Mouse (Mus musculus) skeletal muscle tissue, adult 2 months (tissue): ENCODE results near the gene Laptm5.

Experiments used
- DNase-seq: peaks from one replicate; pipeline ENCODE4 v3.0.0-alpha.2; 2012; ENCODE audit warnings: low read depth, low spot score

Laptm5 gene

GRCm38 (mm10) chr4:130919750-130920356 is 6.9 kb downstream of the Laptm5 start:
- no peak for DNase-seq

DNA sequence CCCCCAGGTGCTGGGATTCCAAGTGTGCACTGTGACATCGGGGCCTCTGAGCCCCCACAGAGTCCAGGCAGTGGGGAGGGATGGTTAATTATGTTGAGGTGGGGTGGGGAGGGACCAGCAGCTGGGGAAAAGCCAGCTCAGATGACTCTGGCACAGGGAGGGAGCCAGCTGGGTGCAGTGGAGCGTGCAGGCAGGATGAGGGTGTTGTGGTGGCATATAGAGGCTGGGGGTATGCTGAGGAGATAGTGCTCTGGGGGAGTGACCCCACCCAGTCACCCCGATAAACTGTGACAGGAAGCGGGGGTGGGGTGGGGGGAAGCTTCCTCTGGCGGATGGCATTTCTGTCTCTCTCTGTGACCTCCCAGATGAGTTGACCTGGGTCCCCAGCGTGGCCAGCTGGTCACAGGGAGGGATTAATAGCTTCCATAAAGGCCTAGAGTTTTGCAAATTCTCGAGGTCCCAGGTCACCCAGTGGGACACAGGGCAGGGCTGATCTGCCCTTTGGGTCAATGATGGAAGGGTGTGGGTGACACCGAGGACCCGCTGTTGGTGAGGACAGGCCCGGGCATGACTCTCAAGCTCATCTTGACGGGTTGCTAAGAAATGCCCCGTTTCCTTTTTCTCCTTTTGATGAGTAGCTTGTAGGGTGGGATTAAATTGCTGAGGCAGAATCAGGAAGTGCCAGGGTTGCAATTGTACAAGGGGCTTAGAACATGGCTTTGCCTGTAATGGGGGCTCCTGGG is 8.2 kb downstream of the Laptm5 start:
- DNase-seq: no peak

DNA sequence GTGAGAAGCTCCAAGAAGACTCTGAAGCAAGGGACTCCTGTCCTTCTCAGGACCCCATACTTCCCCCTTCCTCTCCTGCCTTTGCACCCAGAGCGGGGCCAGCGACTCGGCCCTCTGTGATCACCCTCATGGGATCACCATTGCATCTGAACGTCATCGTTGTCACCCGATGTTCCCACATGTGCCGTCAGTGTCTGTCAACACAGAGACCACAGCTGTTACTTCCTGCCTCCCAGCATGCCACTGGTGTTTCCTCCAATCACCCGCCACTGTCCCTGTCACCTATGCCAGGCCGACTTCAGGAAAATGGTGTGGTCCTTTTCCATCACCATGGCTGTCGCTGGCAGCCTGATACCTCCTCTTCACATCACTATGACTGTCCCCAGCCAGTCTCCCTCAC is 9.1 kb downstream of the Laptm5 start:
- no peak for DNase-seq

- no peak for DNase-seq
These were observed 13.3 kb downstream of the Laptm5 start for GRCm38 (mm10) chr4:130926274-130926673.

DNA sequence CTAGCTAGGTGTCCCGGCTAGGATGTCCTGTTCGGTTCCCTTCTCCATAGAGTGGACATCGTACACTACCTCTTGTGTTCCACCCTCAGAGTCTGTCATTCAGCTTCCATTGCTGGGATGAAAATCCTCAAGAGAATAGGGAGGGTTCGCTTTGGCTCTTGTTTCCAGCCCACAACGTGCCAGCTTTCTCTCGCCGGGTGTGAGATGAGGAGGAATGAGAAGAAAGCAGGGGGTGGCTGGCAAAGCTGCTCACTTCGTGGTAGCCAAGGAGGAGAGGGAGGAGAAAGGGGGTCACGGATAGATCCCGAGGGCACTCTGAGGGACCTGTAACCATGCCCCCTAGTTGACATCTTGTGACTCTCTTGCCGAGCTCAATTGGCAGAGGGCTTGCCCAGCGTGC is 14.9 kb downstream of the Laptm5 start:
- DNase-seq: no peak

DNA sequence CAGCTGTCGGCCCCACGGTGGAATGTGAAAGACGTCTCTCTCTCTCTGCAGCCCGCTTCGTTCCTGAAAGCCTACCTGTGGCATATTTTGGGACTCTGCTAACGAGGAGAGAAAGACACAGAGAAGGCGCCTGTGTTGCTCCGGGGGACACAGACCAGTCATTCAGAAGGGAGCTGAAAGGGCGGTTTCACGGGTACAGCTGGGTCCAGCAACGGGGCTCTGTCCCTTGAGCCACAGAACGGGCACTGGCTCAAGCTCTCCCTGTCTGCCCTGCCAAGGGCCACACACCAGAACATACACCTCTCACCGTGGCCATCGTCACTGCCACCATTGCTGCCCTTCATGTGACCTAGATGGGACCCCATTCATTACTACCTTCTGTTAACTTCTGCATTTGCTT is 29.7 kb downstream of the Laptm5 start:
- no peak for DNase-seq

DNA sequence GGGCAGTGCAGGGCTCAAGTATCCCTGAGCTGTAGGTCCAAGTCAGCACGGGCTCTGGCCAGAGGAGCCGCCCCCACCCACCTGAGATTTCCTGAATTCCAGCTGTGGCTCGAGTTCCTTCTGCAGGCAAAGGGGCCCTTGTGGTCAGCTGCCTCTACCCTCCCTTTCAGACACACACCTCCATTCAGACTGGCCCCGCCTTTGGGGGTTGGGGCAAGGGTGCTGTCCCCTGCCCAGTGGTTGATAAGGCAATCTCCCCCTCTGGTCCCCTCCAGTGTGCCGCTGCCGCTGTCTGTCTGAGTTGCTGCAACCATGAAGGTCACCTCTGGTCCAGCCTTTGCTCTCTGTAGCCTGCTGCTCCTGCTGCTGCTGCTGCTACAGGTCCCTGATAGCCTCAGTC is 31.2 kb downstream of the Laptm5 start, which contains the start of gene Matn1:
Matn1 (plus strand) TSS at position 274 of the 400 bp plus-strand sequence.
- DNase-seq: no peak

DNA sequence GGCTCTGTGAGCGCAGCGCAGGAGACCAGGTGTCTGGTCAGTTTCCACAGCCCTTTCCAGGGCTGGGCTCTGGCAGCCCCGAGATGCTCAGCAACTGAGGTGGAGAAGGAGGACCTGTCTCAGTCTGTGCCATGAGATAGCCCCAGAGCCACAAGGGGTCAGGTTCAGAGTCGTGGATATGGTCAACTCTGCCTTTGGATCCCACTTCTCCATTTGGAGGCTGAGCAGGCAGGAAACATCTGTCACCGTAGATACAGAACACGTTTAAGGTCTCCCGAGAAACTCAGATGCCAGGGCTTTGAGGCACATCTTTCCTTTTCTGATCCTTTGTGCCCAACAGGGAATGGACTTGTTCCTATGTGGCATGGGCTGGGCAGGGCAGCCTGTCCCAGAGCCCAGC is 31.9 kb downstream of the Laptm5 start:
- no peak for DNase-seq

- DNase-seq: no peak
These were observed 34.2 kb downstream of the Laptm5 start for GRCm38 (mm10) chr4:130947094-130947647.

DNA sequence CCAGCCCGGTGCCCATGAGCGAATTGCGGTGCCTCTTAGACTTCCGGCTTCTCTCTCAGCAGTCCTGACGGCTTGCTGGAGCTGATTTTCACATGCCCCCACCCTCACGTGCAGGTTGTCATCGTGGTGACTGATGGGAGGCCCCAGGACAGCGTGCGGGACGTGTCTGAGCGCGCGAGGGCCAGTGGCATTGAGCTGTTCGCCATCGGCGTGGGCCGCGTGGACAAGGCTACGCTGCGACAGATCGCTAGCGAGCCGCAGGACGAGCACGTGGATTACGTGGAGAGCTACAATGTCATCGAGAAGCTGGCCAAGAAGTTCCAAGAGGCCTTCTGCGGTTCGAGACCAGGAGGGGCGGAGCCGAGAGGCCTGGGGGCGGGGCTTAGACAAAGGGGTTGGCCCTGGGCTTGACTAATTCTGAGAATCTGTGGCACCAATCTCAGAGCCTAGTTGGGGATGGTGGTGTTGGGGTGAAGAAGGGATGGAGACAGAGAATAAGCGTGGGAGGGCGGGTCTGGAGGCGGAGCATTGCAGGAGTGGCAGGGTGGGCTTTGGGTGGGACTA is 37.0 kb downstream of the Laptm5 start:
- no peak for DNase-seq

DNA sequence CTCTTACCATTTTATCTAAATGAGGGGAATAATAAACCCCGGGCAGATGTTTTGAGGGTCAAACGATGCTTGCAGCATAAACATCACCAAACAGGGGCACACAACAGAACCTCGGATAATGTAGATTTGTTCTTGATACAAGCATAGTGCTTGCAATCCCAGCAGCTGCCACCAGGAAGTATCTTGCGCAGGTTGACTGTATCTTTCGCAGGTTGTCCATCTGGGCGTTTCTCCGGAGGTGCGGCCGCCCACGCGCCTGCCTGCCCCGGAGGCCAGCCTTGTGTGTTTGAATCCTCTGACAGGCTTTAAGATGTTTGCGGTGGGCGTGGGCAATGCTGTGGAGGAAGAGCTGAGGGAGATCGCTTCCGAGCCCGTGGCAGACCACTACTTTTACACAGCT is 39.6 kb downstream of the Laptm5 start:
- no peak for DNase-seq

GRCm38 (mm10) chr4:130957156-130957555 is 44.2 kb downstream of the Laptm5 start:
- no peak for DNase-seq

DNA sequence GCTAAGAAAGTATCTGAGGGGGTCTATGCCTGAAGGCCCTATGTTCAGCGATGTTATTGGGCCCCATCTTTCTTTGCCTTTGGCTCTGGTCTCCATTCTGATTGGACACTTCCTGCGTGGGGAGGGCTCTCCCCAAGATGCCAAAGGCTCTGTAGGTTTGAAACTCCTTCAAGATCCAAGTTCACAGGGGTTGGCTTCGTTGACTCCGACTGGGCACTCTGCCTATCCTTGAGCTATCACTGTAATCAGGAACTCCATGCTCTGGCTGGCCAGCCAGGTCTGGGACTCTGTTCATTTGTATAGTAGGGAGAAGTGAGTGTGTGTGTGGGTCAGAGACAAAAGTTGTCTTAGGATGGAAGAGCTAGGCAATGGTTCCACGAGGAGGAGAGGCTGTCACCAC is 45.9 kb downstream of the Laptm5 start:
- no peak for DNase-seq

GRCm38 (mm10) chr4:130959678-130960077 is 46.8 kb downstream of the Laptm5 start:
- DNase-seq: no peak

- DNase-seq: peak; percentile 36
These were observed 47.3 kb downstream of the Laptm5 start for GRCm38 (mm10) chr4:130960118-130960734.

GRCm38 (mm10) chr4:130971278-130971677 is 58.4 kb downstream of the Laptm5 start:
- no peak for DNase-seq

GRCm38 (mm10) chr4:130972421-130972829 is 59.5 kb downstream of the Laptm5 start:
- DNase-seq: no peak

GRCm38 (mm10) chr4:130973332-130974263 is 60.7 kb downstream of the Laptm5 start:
- no peak for DNase-seq

DNA sequence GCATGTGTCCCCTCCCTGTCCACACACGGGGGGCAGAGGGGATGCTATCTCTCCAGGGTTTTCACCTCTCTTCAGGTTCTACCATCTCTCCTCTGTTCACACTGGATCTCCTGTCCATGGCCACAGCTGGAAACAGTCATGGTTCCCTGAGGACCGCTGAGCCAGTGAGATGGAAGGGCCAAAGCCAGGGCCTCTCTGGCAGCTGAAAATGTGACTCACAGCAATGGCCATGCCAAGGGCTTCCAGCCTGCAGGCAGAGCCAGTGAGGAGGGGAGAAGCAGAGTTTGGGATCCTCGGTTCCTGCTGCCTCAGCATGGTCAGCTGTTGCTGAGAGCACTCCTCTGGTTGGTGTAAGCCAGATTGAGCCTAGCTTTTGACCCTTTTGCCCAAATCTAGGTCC is 66.1 kb downstream of the Laptm5 start:
- peak; percentile 27 for DNase-seq

DNA sequence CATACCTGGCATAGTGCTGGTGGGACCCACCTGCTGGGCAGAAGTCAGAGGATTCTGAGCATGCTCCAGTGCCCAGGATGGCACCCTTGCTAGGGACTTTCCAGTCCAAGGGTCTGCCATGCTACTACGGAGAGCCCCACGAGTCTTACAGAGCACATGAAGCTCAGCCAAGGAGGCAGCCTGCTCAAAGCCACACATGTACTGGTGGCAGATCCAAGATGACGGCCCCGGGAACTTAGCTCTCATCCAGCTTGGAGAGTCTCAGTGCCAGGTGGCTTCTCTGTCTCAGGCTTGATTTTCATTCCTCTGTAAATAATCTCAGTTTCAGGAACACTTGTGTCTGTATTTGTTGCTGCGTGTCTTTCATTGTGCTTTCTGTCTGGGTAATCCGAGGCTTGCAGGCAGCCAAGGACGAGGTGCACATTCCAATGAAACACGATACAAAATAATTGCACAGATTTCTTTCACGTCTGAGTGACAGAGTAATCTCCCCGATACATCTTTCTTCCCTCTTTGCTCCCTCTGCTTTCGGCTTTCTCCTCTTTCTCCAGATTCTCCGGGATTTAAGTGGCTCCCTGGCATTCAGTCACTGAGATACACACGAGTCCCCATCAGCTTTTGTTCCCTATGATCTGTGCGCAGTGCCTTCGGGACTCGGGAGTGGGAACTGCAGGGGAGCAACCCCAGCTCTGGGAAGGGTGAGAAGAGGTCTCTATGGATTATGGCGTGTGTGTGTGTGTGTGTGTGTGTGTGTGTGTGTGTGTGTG is 71.7 kb downstream of the Laptm5 start:
- DNase-seq: no peak
